Mouse (Mus musculus) cerebellum, adult 2 months (tissue): ENCODE results near the gene Fhl5.

Experiments used
- CTCF ChIP-seq: fragments of 200-500 bp; IDR thresholded peaks from 2 replicates; pipeline ENCODE4 v1.5.1; 2011; ENCODE audit warnings: low read depth, mild to moderate bottlenecking, control low read depth, low read length, moderate library complexity, borderline replicate concordance; ENCODE audit not compliant: insufficient read depth
- POLR2A ChIP-seq: fragments of 200-500 bp; IDR thresholded peaks from 2 replicates; pipeline ENCODE4 v1.6.1; 2011; ENCODE audit warnings: low read length, control low read depth, borderline replicate concordance; ENCODE audit not compliant: insufficient read depth

DNA sequence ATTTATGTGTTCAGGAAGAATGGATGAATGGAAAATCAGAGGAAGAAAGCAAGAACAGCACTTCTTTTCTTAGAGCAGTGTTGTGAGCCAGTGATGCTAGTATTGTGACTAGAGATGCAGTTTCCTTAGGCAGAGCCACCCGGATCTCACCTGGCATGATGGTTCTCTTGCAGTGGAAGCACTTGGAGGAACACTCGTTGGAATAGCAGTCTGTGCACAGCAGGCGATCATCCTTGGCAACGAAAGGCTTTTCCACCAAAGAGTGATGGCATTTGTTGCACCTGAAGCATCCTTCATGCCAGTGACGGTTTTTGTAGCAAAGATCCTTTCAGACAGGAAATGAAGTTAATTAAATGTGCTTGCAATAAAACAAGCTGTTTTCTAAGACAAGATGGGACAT is 29.2 kb downstream of the Fhl5 start:
- TF ChIP-seq CTCF (no peak), POLR2A (no peak)
